8 mouse cellular contexts compared by ENCODE assay signal in genomic region chr5:141084056-141084730, GRCm38 (mm10).
DNase-seq lines count a peak whose midpoint lies in the region; TF ChIP-seq lines count a peak whose summit lies in the region.
"Had no signal": no experiment of that assay in that cellular context is flagged by ENCODE, and none has a peak within 500 bp of the region (broad histone marks: within the 10 kb centered on the region; RNA-seq: fewer than 3 reads in every experiment).

No protein-coding gene starts in this region.

- no peak overlapping the region for H3K9ac ChIP-seq in ES-Bruce4 (ENCODE audit: low read depth, poor library complexity, severe bottlenecking)

- H3K36me3 ChIP-seq in ES-Bruce4 (ENCODE audit: control insufficient read depth, insufficient read depth, low read length, poor library complexity, severe bottlenecking), result no peaks in the 10 kb centered on the region

- H3K27ac ChIP-seq in ES-Bruce4 (ENCODE audit: insufficient read depth, low read length), result no peak overlapping the region
- H3K27ac ChIP-seq: heart, adult 2 months had no signal

- no peak for TF ChIP-seq EP300 in ES-Bruce4 (IDR thresholded peaks at IDR 0.05; ENCODE audit: insufficient read depth, low read depth, low read length)

- no peaks in the 10 kb centered on the region; the same call in 1 of the 2 replicates for H3K9me3 ChIP-seq in ES-Bruce4 (replicated peaks; ENCODE audit: control insufficient read depth, insufficient read depth, low read length, poor library complexity, severe bottlenecking)

- peak; percentile 29 for TF ChIP-seq CTCF in ES-Bruce4 (IDR thresholded peaks at IDR 0.05; ENCODE audit: low read depth, low read length)
- no peak for TF ChIP-seq CTCF in brain, embryonic 14.5 days (IDR thresholded peaks at IDR 0.05; ENCODE audit: borderline replicate concordance, extremely low read depth, insufficient read depth, insufficient read length)

- no peak overlapping the region for H3K4me3 ChIP-seq in ES-Bruce4 (ENCODE audit: low read depth, low read length)
- H3K4me3 ChIP-seq: heart, adult 2 months had no signal

- H3K4me1 ChIP-seq in ES-Bruce4 (ENCODE audit: control insufficient read depth, insufficient read depth, low read length), result peaks cover 4% of the 10 kb centered on the region

- peak; percentile 8 for DNase-seq in lung, postnatal 25 days (ENCODE audit: low spot score)
- DNase-seq in lung, postnatal 14 days, result no peak
- DNase-seq in brain, embryonic 14.5 days (ENCODE audit: low read depth), result peak; percentile 75
- peak; percentile 66 for DNase-seq in retina, postnatal 1 day
- DNase-seq in neural tube, embryonic 10.5 days (ENCODE audit: extremely low spot score, low spot score), result no peak
- DNase-seq in c-Kit-positive CD71-positive TER-119-positive erythroid progenitor cells, embryonic 14.5 days (ENCODE audit: low spot score), result no peak
- DNase-seq: heart, adult 2 months had no signal

- no peak for TF ChIP-seq POLR2A in ES-Bruce4 (IDR thresholded peaks at IDR 0.05; ENCODE audit: insufficient read depth, low read length)
- no peak for TF ChIP-seq POLR2A in brain, embryonic 14.5 days (IDR thresholded peaks at IDR 0.05; ENCODE audit: borderline replicate concordance, extremely low read depth, insufficient read depth, insufficient read length, poor library complexity, severe bottlenecking)

- H3K27me3 ChIP-seq in ES-Bruce4 (ENCODE audit: control insufficient read depth, insufficient read depth, low read length, poor library complexity, severe bottlenecking), result no peaks in the 10 kb centered on the region

Comparison
In these comparisons a context has a peak if more than half of its experiments do, and no peak if none do; other contexts are left out.
1. DNase-seq: peak in lung, postnatal 25 days (single experiment), brain, embryonic 14.5 days (single experiment) and retina, postnatal 1 day (single experiment); none in lung, postnatal 14 days (single experiment), neural tube, embryonic 10.5 days (single experiment) and c-Kit-positive CD71-positive TER-119-positive erythroid progenitor cells, embryonic 14.5 days (single experiment).